ENCODE assay signal across 27 mouse cellular contexts in genomic region chr19:60440083-60440482, GRCm38 (mm10). TPM values are rescaled to one million over a fixed set of nuclear protein-coding genes. Genes with fewer than 3 reads are reported as not detected.
DNase-seq lines count a peak whose midpoint lies in the region.
"Had no signal": no experiment of that assay in that cellular context is flagged by ENCODE, and none has a peak within 500 bp of the region (broad histone marks: within the 10 kb centered on the region; RNA-seq: fewer than 3 reads in every experiment).

No protein-coding gene starts in this region.

- no peaks in the 10 kb centered on the region for H3K27me3 ChIP-seq in heart, embryonic 10.5 days (ENCODE audit: insufficient read depth, poor library complexity, severe bottlenecking)
- H3K27me3 ChIP-seq: embryonic facial prominence, embryonic 12.5 days; heart, embryonic 15.5 days; hindbrain, embryonic 15.5 days; limb, embryonic 15.5 days; liver, embryonic 15.5 days; midbrain, embryonic 12.5 days had no signal

- H3K4me1 ChIP-seq in heart, embryonic 10.5 days, result no peaks in the 10 kb centered on the region
- H3K4me1 ChIP-seq: embryonic facial prominence, embryonic 12.5 days; heart, embryonic 15.5 days; hindbrain, embryonic 15.5 days; limb, embryonic 15.5 days; liver, embryonic 15.5 days; midbrain, embryonic 12.5 days had no signal

- H3K27ac ChIP-seq in heart, embryonic 10.5 days, result no peak overlapping the region
- H3K27ac ChIP-seq: embryonic facial prominence, embryonic 12.5 days; heart, embryonic 15.5 days; hindbrain, embryonic 15.5 days; kidney, postnatal 0 days; limb, embryonic 15.5 days; liver, embryonic 15.5 days; midbrain, embryonic 12.5 days had no signal

- DNase-seq in adrenal gland, postnatal 14 days, result peak; percentile 13
- DNase-seq in adrenal gland, adult 8-10 months, result no peak
- peak; percentile 48 to 52 for DNase-seq in heart, adult 18-20 months
- DNase-seq in heart, embryonic 10.5 days (ENCODE audit: low spot score), result no peak
- DNase-seq in MN1 (ENCODE audit: low spot score), result peak; percentile 87
- DNase-seq in heart, postnatal 25 days (ENCODE audit: low spot score), result peak; percentile 3
- no peak for DNase-seq in gastrocnemius, postnatal 14 days
- DNase-seq: cerebellum, adult 9-11 months; gastrocnemius, postnatal 25 days; thymus, postnatal 25 days had no signal

- intact Hi-C loops in heart, postnatal 25 days (cut with DNase I), result no loop called here
- intact Hi-C loops in gastrocnemius, postnatal 14 days (cut with DNase I; ENCODE audit: low total_unique reads), result no loop called here

- WGBS in heart, embryonic 10.5 days, result 55% methylated on average over 5 of the region's 5 CpGs

- H3K36me3 ChIP-seq in heart, embryonic 10.5 days, result no peaks in the 10 kb centered on the region
- H3K36me3 ChIP-seq: embryonic facial prominence, embryonic 12.5 days; G1E; heart, embryonic 15.5 days; hindbrain, embryonic 15.5 days; limb, embryonic 15.5 days; liver, embryonic 15.5 days; midbrain, embryonic 12.5 days had no signal

- no peak overlapping the region for H3K4me3 ChIP-seq in heart, embryonic 10.5 days
- H3K4me3 ChIP-seq: embryonic facial prominence, embryonic 12.5 days; erythroblast, embryonic 14.5 days; heart, embryonic 15.5 days; hindbrain, embryonic 15.5 days; limb, embryonic 15.5 days; liver, embryonic 15.5 days; midbrain, embryonic 12.5 days had no signal

- H3K9me3 ChIP-seq in heart, embryonic 10.5 days, result no peaks in the 10 kb centered on the region
- H3K9me3 ChIP-seq: embryonic facial prominence, embryonic 12.5 days; G1E; heart, embryonic 15.5 days; hindbrain, embryonic 15.5 days; limb, embryonic 15.5 days; liver, embryonic 15.5 days; midbrain, embryonic 12.5 days had no signal

RNA-seq across cellular contexts. Expression of gene Prlhr, which starts 28.0 kb away (rescaled TPM):
- total RNA-seq in adrenal gland, postnatal 14 days (2021), result 1.8 and 2.3 TPM in 2 replicates
- 1 to 10 TPM in 2 of 4 experiments, under 1 TPM in 2; 0.28 to 1.9 (median 1.1) TPM for total RNA-seq in adrenal gland, adult 8-10 months (2022)
- total RNA-seq in heart, adult 18-20 months (2021), result not detected
- polyA plus RNA-seq in heart, embryonic 10.5 days (2016; fragmentation: Nextera tagmentation; extraction: Ambion mirVana), result not detected in 2 replicates
- not detected for total RNA-seq in heart, postnatal 25 days (2021)
- not detected for total RNA-seq in gastrocnemius, postnatal 14 days (2021)
- total RNA-seq: gastrocnemius, postnatal 25 days; left cerebral cortex, postnatal 36 days; megakaryocyte progenitor cell, adult 5-6 weeks; monocyte, adult 5-6 weeks had no signal
- polyA plus RNA-seq: embryonic facial prominence, embryonic 12.5 days; erythroblast, embryonic 14.5 days; G1E; heart, embryonic 15.5 days; intestine, postnatal 0 days; kidney, postnatal 0 days; limb, embryonic 15.5 days; liver, embryonic 15.5 days; lung, embryonic 16.5 days; neural tube, embryonic 11.5 days; small intestine, adult 2 months; testis, adult 2 months had no signal

Comparison
In these comparisons a context has a peak if more than half of its experiments do, and no peak if none do; other contexts are left out.
1. DNase-seq: peak in adrenal gland, postnatal 14 days (single experiment), heart, adult 18-20 months (2 of 2), MN1 (single experiment) and heart, postnatal 25 days (single experiment); none in adrenal gland, adult 8-10 months (single experiment), heart, embryonic 10.5 days (single experiment) and gastrocnemius, postnatal 14 days (single experiment).